Mouse (Mus musculus) embryonic facial prominence, embryonic 12.5 days (tissue): ENCODE data around the gene Phlda3. TPM values are rescaled to one million over a fixed set of nuclear protein-coding genes. Genes with fewer than 3 reads are reported as not detected.

ENCODE experiments used
- ATAC-seq: fragments of 200-750 bp; cut with Nextera tagmentation; 2 replicates; pipeline ENCODE4 v1.8.0; 2017; ENCODE audit not compliant: insufficient number of reproducible peaks, insufficient read depth, low FRiP score, low TSS enrichment
- H3K27ac ChIP-seq: fragments of 300-500 bp; sonication (generic); 2 replicates; pipeline ENCODE4 v1.5.1; 2016; ENCODE audit warnings: mild to moderate bottlenecking
- H3K27me3 ChIP-seq: fragments of 300-500 bp; sonication (generic); 2 replicates; pipeline ENCODE4 v1.6.1; 2016; ENCODE audit warnings: mild to moderate bottlenecking, moderate library complexity
- H3K36me3 ChIP-seq: fragments of 300-500 bp; sonication (generic); 2 replicates; pipeline ENCODE4 v1.6.1; 2016; ENCODE audit warnings: mild to moderate bottlenecking
- H3K4me1 ChIP-seq: fragments of 300-500 bp; sonication (generic); 2 replicates; pipeline ENCODE4 v1.6.1; 2016
- H3K4me2 ChIP-seq: fragments of 300-500 bp; sonication (generic); replicated peaks from 2 replicates; pipeline ENCODE4 v1.6.1; 2016; ENCODE audit warnings: mild to moderate bottlenecking, moderate library complexity
- H3K4me3 ChIP-seq: fragments of 300-500 bp; sonication (generic); 2 replicates; pipeline ENCODE4 v1.5.1; 2016; ENCODE audit warnings: mild to moderate bottlenecking
- H3K9ac ChIP-seq: fragments of 300-500 bp; sonication (generic); 2 replicates; pipeline ENCODE4 v1.6.1; 2016; ENCODE audit warnings: mild to moderate bottlenecking, moderate library complexity
- H3K9me3 ChIP-seq: fragments of 300-500 bp; sonication (generic); 2 replicates; pipeline ENCODE4 v1.6.1; 2016; ENCODE audit warnings: mild to moderate bottlenecking, moderate library complexity
- WGBS: fragments of 180-500 bp; shearing (Covaris S2); methylation state at CpG from one replicate; pipeline ENCODE4 v1.1.7; 2016; 5-methylcytosine and 5-hydroxymethylcytosine counted together
- polyA plus RNA-seq: library from polyadenylated mRNA; unstranded; fragments of >200 nt; fragmentation: Nextera tagmentation; extraction: Ambion mirVana; gene quantifications from 2 replicates; pipeline ENCODE4 v1.2.1, GENCODE M21; 2016

The Phlda3 gene
- polyA plus RNA-seq, 1 experiment from 2014 or later, result 52.8 TPM

- 61% methylated on average over 7 of the region's 7 CpGs for WGBS
- Histone ChIP-seq H3K4me3 (no peak overlapping the region), H3K27ac (peak overlapping the region; percentile 94), H3K9me3 (no peaks in the 10 kb centered on the region), H3K4me1 (peaks cover 64% of the 10 kb centered on the region), H3K9ac (no peak overlapping the region), H3K4me2 (peak overlapping the region; percentile 82), H3K36me3 (no peaks in the 10 kb centered on the region), H3K27me3 (no peaks in the 10 kb centered on the region)
- ATAC-seq, result no peak
These were observed 34.5 kb upstream of the Phlda3 start for GRCm38 (mm10) chr1:135731393-135731792.

GRCm38 (mm10) chr1:135731897-135732684, 33.8 kb upstream of the Phlda3 start:
- Histone ChIP-seq H3K27me3 (no peaks in the 10 kb centered on the region), H3K9me3 (no peaks in the 10 kb centered on the region), H3K27ac (peak overlapping the region; percentile 94), H3K4me3 (no peak overlapping the region), H3K36me3 (no peaks in the 10 kb centered on the region), H3K9ac (no peak overlapping the region), H3K4me1 (peaks cover 64% of the 10 kb centered on the region), H3K4me2 (peak overlapping the region; percentile 82)
- peak; percentile 88 for ATAC-seq
- 13% methylated on average over 11 of the region's 11 CpGs for WGBS

- H3K9me3 ChIP-seq, result no peaks in the 10 kb centered on the region
- no peaks in the 10 kb centered on the region for H3K36me3 ChIP-seq
- H3K27me3 ChIP-seq, result no peaks in the 10 kb centered on the region
- no peak overlapping the region for H3K9ac ChIP-seq
- no peak for ATAC-seq
- no peak overlapping the region for H3K4me3 ChIP-seq
- no peak overlapping the region for H3K4me2 ChIP-seq
- peaks cover 64% of the 10 kb centered on the region for H3K4me1 ChIP-seq
- WGBS, result 37% methylated on average over 5 of the region's 7 CpGs
- H3K27ac ChIP-seq, result peak overlapping the region; percentile 30; the same call in 1 of the 2 replicates
These were observed 31.5 kb upstream of the Phlda3 start for GRCm38 (mm10) chr1:135734225-135734937.

- Histone ChIP-seq H3K27me3 (no peaks in the 10 kb centered on the region), H3K9me3 (no peaks in the 10 kb centered on the region), H3K4me1 (peaks cover 60% of the 10 kb centered on the region), H3K9ac (no peak overlapping the region), H3K27ac (no peak overlapping the region), H3K36me3 (peaks cover 4% of the 10 kb centered on the region; the same call in 1 of the 2 replicates), H3K4me2 (no peak overlapping the region), H3K4me3 (no peak overlapping the region)
- no peak for ATAC-seq
- WGBS, result 13% methylated on average over 6 of the region's 6 CpGs
These were observed 30.5 kb upstream of the Phlda3 start for GRCm38 (mm10) chr1:135735460-135735859.

- no peaks in the 10 kb centered on the region for H3K9me3 ChIP-seq
- peaks cover 33% of the 10 kb centered on the region for H3K36me3 ChIP-seq
- H3K4me1 ChIP-seq, result peaks cover 13% of the 10 kb centered on the region
- WGBS, result 91% methylated on average over 7 of the region's 7 CpGs
- H3K9ac ChIP-seq, result no peak overlapping the region
- ATAC-seq, result no peak
- no peak overlapping the region for H3K4me2 ChIP-seq
- H3K4me3 ChIP-seq, result no peak overlapping the region
- H3K27ac ChIP-seq, result no peak overlapping the region
- H3K27me3 ChIP-seq, result no peaks in the 10 kb centered on the region
These were observed 20.9 kb upstream of the Phlda3 start for GRCm38 (mm10) chr1:135744987-135745386.

GRCm38 (mm10) chr1:135746248-135746647, 19.7 kb upstream of the Phlda3 start:
- WGBS, result 82% methylated on average over 4 of the region's 4 CpGs
- Histone ChIP-seq H3K36me3 (peaks cover 42% of the 10 kb centered on the region), H3K27ac (no peak overlapping the region)

GRCm38 (mm10) chr1:135752737-135753348, 13.1 kb upstream of the Phlda3 start:
- H3K4me1 ChIP-seq, result 0 out of 2 replicates have a peak, but pooled peaks cover 4% of the 10 kb centered on the region
- H3K4me3 ChIP-seq, result no peak overlapping the region
- 11% methylated on average over 10 of the region's 10 CpGs for WGBS
- H3K27ac ChIP-seq, result peak overlapping the region; percentile 33; the same call in 1 of the 2 replicates
- no peaks in the 10 kb centered on the region for H3K9me3 ChIP-seq
- ATAC-seq, result peak; percentile 97
- H3K4me2 ChIP-seq, result no peak overlapping the region
- no peak overlapping the region for H3K9ac ChIP-seq
- peaks cover 19% of the 10 kb centered on the region for H3K36me3 ChIP-seq
- H3K27me3 ChIP-seq, result no peaks in the 10 kb centered on the region

More at GRCm38 (mm10) chr1:135746248-135746647, 19.7 kb upstream of the Phlda3 start:
- no peak for ATAC-seq
- Histone ChIP-seq H3K27me3 (no peaks in the 10 kb centered on the region), H3K4me1 (peaks cover 8% of the 10 kb centered on the region), H3K4me2 (no peak overlapping the region), H3K9me3 (no peaks in the 10 kb centered on the region), H3K4me3 (no peak overlapping the region), H3K9ac (no peak overlapping the region)

- H3K4me2 ChIP-seq, result no peak overlapping the region
- H3K4me3 ChIP-seq, result no peak overlapping the region
- H3K4me1 ChIP-seq, result 0 out of 2 replicates have a peak, but pooled peaks cover 4% of the 10 kb centered on the region
- no peak overlapping the region for H3K9ac ChIP-seq
- WGBS, result 38% methylated on average over 9 of the region's 9 CpGs
- H3K9me3 ChIP-seq, result no peaks in the 10 kb centered on the region
- no peak overlapping the region for H3K27ac ChIP-seq
- H3K27me3 ChIP-seq, result no peaks in the 10 kb centered on the region
- no peak for ATAC-seq
- peaks cover 7% of the 10 kb centered on the region; the same call in 1 of the 2 replicates for H3K36me3 ChIP-seq
These were observed 10.6 kb upstream of the Phlda3 start for GRCm38 (mm10) chr1:135755287-135755686.

GRCm38 (mm10) chr1:135755913-135756312, 10.0 kb upstream of the Phlda3 start:
- 87% methylated on average over 3 of the region's 3 CpGs for WGBS
- peaks cover under 1% of the 10 kb centered on the region; the same call in 1 of the 2 replicates for H3K36me3 ChIP-seq
- H3K9me3 ChIP-seq, result no peaks in the 10 kb centered on the region
- no peaks in the 10 kb centered on the region for H3K27me3 ChIP-seq
- no peak overlapping the region for H3K4me2 ChIP-seq
- H3K4me3 ChIP-seq, result no peak overlapping the region
- H3K4me1 ChIP-seq, result 0 out of 2 replicates have a peak, but pooled peaks cover 6% of the 10 kb centered on the region
- no peak overlapping the region for H3K27ac ChIP-seq
- no peak for ATAC-seq
- H3K9ac ChIP-seq, result no peak overlapping the region

- WGBS, result 74% methylated on average over 8 of the region's 8 CpGs
These were observed 8.6 kb upstream of the Phlda3 start for GRCm38 (mm10) chr1:135757287-135757686.

GRCm38 (mm10) chr1:135759685-135760084, 6.2 kb upstream of the Phlda3 start:
- Histone ChIP-seq H3K9ac (no peak overlapping the region), H3K27me3 (no peaks in the 10 kb centered on the region), H3K4me1 (peaks cover 19% of the 10 kb centered on the region), H3K36me3 (no peaks in the 10 kb centered on the region), H3K4me3 (no peak overlapping the region), H3K27ac (no peak overlapping the region), H3K9me3 (no peaks in the 10 kb centered on the region), H3K4me2 (no peak overlapping the region)
- no peak for ATAC-seq
- 66% methylated on average over 4 of the region's 4 CpGs for WGBS

More at GRCm38 (mm10) chr1:135757287-135757686, 8.6 kb upstream of the Phlda3 start:
- Histone ChIP-seq H3K27me3 (no peaks in the 10 kb centered on the region), H3K9ac (no peak overlapping the region), H3K4me3 (no peak overlapping the region), H3K4me1 (0 out of 2 replicates have a peak, but pooled peaks cover 6% of the 10 kb centered on the region), H3K9me3 (no peaks in the 10 kb centered on the region), H3K27ac (no peak overlapping the region), H3K36me3 (no peaks in the 10 kb centered on the region), H3K4me2 (no peak overlapping the region)
- no peak for ATAC-seq
